Mouse (Mus musculus): ENCODE data around the gene S100a6. TPM values are rescaled to one million over a fixed set of nuclear protein-coding genes. Genes with fewer than 3 reads are reported as not detected.

The S100a6 gene
- total RNA-seq, 1 experiment: 912 TPM

DNA sequence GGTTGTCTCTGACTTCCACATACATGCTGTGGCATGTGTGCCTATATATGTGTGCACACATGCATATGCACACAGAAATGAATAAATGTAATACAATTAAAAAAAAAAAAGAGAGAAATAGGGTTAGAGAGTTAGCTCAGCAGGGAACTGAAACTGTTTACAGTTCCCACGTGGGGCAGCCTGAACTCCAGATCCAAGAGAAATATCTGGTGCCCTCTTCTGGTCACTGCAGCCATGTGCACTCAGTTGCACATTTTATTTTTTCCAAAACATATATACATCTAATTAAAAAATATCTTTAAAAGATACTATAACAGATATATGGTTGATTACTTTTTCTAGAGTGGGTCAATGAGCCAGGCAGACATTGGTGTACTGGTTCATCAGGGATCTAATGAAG is 4.9 kb downstream of the S100a6 start:
- DNase-seq (ENCODE audit: low read depth, low spot score): no peak
- Histone ChIP-seq H3K9ac (ENCODE audit: insufficient read depth, low read depth, low read length, poor library complexity, severe bottlenecking) (no peak overlapping the region), H3K27ac (ENCODE audit: insufficient read depth, low read depth, low read length, poor library complexity, severe bottlenecking) (no peak overlapping the region), H3K4me3 (ENCODE audit: insufficient read depth in 1 of 2, low read depth in 1 of 2, low read length in 2 of 2, poor library complexity in 1 of 2, severe bottlenecking in 1 of 2) (no peak overlapping the region), H3K4me1 (ENCODE audit: control insufficient read depth in 2 of 2, insufficient read depth in 2 of 2, low read length in 2 of 2, poor library complexity in 1 of 2) (peaks cover 0 to 11% of the 10 kb centered on the region in 2 experiments; a peak in 1 of 4 replicates), H3K36me3 (ENCODE audit: control insufficient read depth, insufficient read depth, low read length, poor library complexity, severe bottlenecking) (no peaks in the 10 kb centered on the region), H3K9me3 (ENCODE audit: control insufficient read depth, insufficient read depth, low read depth, low read length) (no peaks in the 10 kb centered on the region)
- in situ Hi-C loops (cut with MboI; ENCODE audit: low sequenced_read_pairs in 2 of 2, unreplicated experiment in 2 of 2): no loop called here
- no peak for TF ChIP-seq CHD2 (IDR thresholded peaks at IDR 0.05; ENCODE audit: low read depth, low read length)
- no peak for TF ChIP-seq ZC3H11A (IDR thresholded peaks at IDR 0.05; ENCODE audit: borderline replicate concordance, low read depth, low read length)
- no peak for TF ChIP-seq MAFK (IDR thresholded peaks at IDR 0.05; ENCODE audit: insufficient read depth, low read depth, low read length)
- no peak for TF ChIP-seq ZNF384 (IDR thresholded peaks at IDR 0.05; ENCODE audit: low read depth, low read length)
- no peak for TF ChIP-seq HCFC1 (IDR thresholded peaks at IDR 0.05; ENCODE audit: borderline replicate concordance, insufficient read depth, low read length)

DNA sequence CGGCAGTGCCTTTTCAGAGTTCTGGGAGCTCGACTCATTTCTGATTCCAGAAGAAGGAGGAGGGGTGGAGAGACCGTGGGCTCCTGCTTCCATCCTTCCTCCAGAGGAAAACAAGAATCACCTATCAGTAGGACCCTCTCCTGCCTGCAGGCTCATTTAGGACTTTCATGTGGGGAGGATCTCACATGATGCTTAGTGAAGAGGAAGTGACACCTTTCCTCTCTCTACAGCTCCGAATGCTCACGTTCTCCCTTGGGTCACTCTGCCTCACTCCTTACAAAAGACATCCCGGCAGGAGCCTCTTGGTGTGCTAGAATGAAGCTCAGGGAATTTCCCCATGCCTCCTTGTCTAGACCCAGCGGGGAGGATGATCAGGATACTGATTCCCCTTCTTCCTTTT is 8.9 kb downstream of the S100a6 start:
- no peaks in the 10 kb centered on the region for H3K36me3 ChIP-seq (ENCODE audit: control insufficient read depth, insufficient read depth, low read length, poor library complexity, severe bottlenecking)
- H3K9ac ChIP-seq (ENCODE audit: insufficient read depth, low read depth, low read length, poor library complexity, severe bottlenecking): no peak overlapping the region
- no peaks in the 10 kb centered on the region for H3K9me3 ChIP-seq (ENCODE audit: control insufficient read depth, insufficient read depth, low read depth, low read length)
- H3K4me3 ChIP-seq (ENCODE audit: insufficient read depth in 1 of 2, low read depth in 1 of 2, low read length in 2 of 2, poor library complexity in 1 of 2, severe bottlenecking in 1 of 2): no peak overlapping the region
- no peaks in the 10 kb centered on the region for H3K4me1 ChIP-seq (ENCODE audit: control insufficient read depth in 2 of 2, insufficient read depth in 2 of 2, low read length in 2 of 2, poor library complexity in 1 of 2)
- in situ Hi-C loops (cut with MboI; ENCODE audit: low sequenced_read_pairs in 2 of 2, unreplicated experiment in 2 of 2): no loop called here
- no peak overlapping the region for H3K27ac ChIP-seq (ENCODE audit: insufficient read depth, low read depth, low read length, poor library complexity, severe bottlenecking)
- DNase-seq (ENCODE audit: low read depth, low spot score): no peak
- TF ChIP-seq MAFK (IDR thresholded peaks at IDR 0.05; ENCODE audit: insufficient read depth, low read depth, low read length) (no peak), HCFC1 (IDR thresholded peaks at IDR 0.05; ENCODE audit: borderline replicate concordance, insufficient read depth, low read length) (no peak), ZNF384 (IDR thresholded peaks at IDR 0.05; ENCODE audit: low read depth, low read length) (no peak), CHD2 (IDR thresholded peaks at IDR 0.05; ENCODE audit: low read depth, low read length) (no peak), ZC3H11A (IDR thresholded peaks at IDR 0.05; ENCODE audit: borderline replicate concordance, low read depth, low read length) (no peak)

DNA sequence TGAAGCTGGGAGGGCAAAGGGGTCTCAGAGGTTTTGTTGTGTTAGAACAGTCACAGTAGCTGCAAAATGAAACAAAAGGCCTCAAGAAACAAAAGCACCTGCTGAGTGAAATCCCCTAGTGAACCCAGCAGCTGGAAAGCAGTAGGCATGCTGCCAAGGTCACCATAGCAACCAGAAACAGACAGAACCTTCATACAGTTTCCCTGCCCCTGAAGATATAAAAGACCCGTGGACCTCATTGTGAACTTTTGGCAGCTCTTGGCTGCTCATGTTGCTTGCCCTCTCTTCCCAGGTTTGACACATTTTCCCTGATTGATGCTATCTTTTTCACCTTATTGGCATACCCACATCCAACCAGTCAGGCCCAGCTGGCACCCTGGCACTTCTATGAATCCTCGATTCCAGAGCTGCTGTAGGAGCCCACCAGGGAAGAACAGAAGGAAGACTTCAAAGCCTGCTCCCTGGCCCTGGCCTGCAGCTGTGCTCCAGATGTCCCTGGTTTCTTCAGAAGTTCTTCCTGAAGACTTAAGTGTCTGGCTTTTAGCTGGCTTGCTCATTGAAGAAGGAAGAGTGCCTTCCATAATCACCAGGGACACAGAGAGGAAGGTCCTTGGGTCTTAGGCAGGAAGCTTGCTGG is 10.9 kb downstream of the S100a6 start:
- Histone ChIP-seq H3K4me3 (ENCODE audit: insufficient read depth in 1 of 2, low read depth in 1 of 2, low read length in 2 of 2, poor library complexity in 1 of 2, severe bottlenecking in 1 of 2) (no peak overlapping the region), H3K27ac (ENCODE audit: insufficient read depth, low read depth, low read length, poor library complexity, severe bottlenecking) (no peak overlapping the region), H3K9ac (ENCODE audit: insufficient read depth, low read depth, low read length, poor library complexity, severe bottlenecking) (no peak overlapping the region), H3K9me3 (ENCODE audit: control insufficient read depth, insufficient read depth, low read depth, low read length) (no peaks in the 10 kb centered on the region), H3K4me1 (ENCODE audit: control insufficient read depth in 2 of 2, insufficient read depth in 2 of 2, low read length in 2 of 2, poor library complexity in 1 of 2) (no peaks in the 10 kb centered on the region), H3K36me3 (ENCODE audit: control insufficient read depth, insufficient read depth, low read length, poor library complexity, severe bottlenecking) (no peaks in the 10 kb centered on the region)
- in situ Hi-C loops (cut with MboI; ENCODE audit: low sequenced_read_pairs in 2 of 2, unreplicated experiment in 2 of 2): no loop called here
- TF ChIP-seq ZC3H11A (IDR thresholded peaks at IDR 0.05; ENCODE audit: borderline replicate concordance, low read depth, low read length): no peak
- no peak for TF ChIP-seq ZNF384 (IDR thresholded peaks at IDR 0.05; ENCODE audit: low read depth, low read length)
- TF ChIP-seq HCFC1 (IDR thresholded peaks at IDR 0.05; ENCODE audit: borderline replicate concordance, insufficient read depth, low read length): no peak
- TF ChIP-seq MAFK (IDR thresholded peaks at IDR 0.05; ENCODE audit: insufficient read depth, low read depth, low read length): no peak
- no peak for TF ChIP-seq CHD2 (IDR thresholded peaks at IDR 0.05; ENCODE audit: low read depth, low read length)
- DNase-seq (ENCODE audit: low read depth, low spot score): no peak

DNA sequence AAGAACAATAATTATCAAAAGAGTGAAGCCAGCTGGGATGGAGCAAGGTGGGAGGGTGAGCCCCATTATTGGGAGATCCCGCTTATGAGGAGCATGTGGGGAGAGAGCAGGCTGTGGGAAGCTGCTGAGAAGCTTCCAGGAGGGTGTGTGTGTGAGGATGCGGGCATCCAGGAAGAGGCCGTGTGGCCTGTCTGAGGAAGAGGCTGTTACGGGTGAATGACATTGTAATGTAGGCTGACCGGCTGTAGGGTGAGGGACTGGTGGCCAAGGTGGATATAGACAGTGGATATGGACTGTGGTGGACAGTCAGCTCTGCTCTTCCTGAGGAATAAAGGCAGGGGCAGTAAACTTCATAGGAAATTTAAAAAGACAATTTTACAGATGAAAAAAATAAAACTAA is 12.8 kb downstream of the S100a6 start:
- Histone ChIP-seq H3K9ac (ENCODE audit: insufficient read depth, low read depth, low read length, poor library complexity, severe bottlenecking) (no peak overlapping the region), H3K4me1 (ENCODE audit: control insufficient read depth in 2 of 2, insufficient read depth in 2 of 2, low read length in 2 of 2, poor library complexity in 1 of 2) (no peaks in the 10 kb centered on the region), H3K4me3 (ENCODE audit: insufficient read depth in 1 of 2, low read depth in 1 of 2, low read length in 2 of 2, poor library complexity in 1 of 2, severe bottlenecking in 1 of 2) (no peak overlapping the region), H3K27ac (ENCODE audit: insufficient read depth, low read depth, low read length, poor library complexity, severe bottlenecking) (no peak overlapping the region), H3K9me3 (ENCODE audit: control insufficient read depth, insufficient read depth, low read depth, low read length) (no peaks in the 10 kb centered on the region), H3K36me3 (ENCODE audit: control insufficient read depth, insufficient read depth, low read length, poor library complexity, severe bottlenecking) (no peaks in the 10 kb centered on the region)
- in situ Hi-C loops (cut with MboI; ENCODE audit: low sequenced_read_pairs in 2 of 2, unreplicated experiment in 2 of 2): no loop called here
- no peak for DNase-seq (ENCODE audit: low read depth, low spot score)
- TF ChIP-seq MAFK (IDR thresholded peaks at IDR 0.05; ENCODE audit: insufficient read depth, low read depth, low read length) (no peak), HCFC1 (IDR thresholded peaks at IDR 0.05; ENCODE audit: borderline replicate concordance, insufficient read depth, low read length) (no peak), CHD2 (IDR thresholded peaks at IDR 0.05; ENCODE audit: low read depth, low read length) (no peak), ZNF384 (IDR thresholded peaks at IDR 0.05; ENCODE audit: low read depth, low read length) (no peak), ZC3H11A (IDR thresholded peaks at IDR 0.05; ENCODE audit: borderline replicate concordance, low read depth, low read length) (no peak)

Measured in ES-E14 (cell line).